Mouse (Mus musculus) kidney, adult 2 months (tissue): ENCODE results near the gene Mfap2.

ENCODE experiments used
- CTCF ChIP-seq: fragments of 200-500 bp; conservative IDR thresholded peaks from 2 replicates; pipeline ENCODE4 v1.5.1; 2011; ENCODE audit warnings: low read depth, mild to moderate bottlenecking, control low read depth, low read length, moderate library complexity, mixed read lengths; ENCODE audit not compliant: insufficient read depth, insufficient read length
- POLR2A ChIP-seq: fragments of 200-500 bp; IDR thresholded peaks from one replicate; pipeline ENCODE4 v1.6.1; 2011; ENCODE audit warnings: low read depth, low read length, control low read depth

DNA sequence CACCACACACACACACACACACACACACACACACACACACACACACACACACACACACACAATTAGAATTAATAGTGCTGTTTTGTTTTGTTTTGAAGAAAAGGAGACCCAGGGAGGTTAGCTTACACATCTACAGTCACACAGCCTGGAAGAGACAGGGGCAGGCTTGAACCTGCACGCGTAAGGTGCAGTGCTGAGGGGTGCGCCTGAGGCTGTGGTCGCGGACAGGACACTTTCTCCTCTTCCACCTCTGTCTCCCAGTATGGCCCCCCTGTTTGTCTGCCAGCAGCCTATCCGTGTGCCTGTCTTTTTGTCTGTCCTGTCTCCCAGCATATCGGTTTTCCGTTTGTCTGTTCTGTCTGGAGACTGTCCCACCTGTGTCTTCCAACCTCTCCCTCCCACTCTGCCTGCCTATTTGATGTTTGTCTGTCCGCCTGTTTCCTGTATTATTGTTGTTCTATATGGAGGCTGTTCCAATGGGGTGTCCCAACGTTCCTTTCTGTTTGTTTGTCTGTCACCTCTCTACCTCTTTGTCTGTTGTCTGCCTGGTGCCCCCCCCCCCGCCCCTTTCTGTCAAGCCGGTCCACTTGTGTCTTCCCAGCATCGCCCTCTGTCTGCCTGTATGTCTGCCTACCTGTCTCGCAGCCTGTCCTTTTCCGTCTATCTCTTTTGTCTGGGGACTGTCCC lies 24.1 kb upstream of the Mfap2 start:
- no peak for TF ChIP-seq CTCF
- no peak for TF ChIP-seq POLR2A
